Mouse (Mus musculus): ENCODE measurements at regions not wholly inside any gene's neighbourhood (a gene's known extent, or its start where the extent isn't known, plus 50 kb on each side); places are given as distances from the start of the nearest gene placed in this dataset.

DNA sequence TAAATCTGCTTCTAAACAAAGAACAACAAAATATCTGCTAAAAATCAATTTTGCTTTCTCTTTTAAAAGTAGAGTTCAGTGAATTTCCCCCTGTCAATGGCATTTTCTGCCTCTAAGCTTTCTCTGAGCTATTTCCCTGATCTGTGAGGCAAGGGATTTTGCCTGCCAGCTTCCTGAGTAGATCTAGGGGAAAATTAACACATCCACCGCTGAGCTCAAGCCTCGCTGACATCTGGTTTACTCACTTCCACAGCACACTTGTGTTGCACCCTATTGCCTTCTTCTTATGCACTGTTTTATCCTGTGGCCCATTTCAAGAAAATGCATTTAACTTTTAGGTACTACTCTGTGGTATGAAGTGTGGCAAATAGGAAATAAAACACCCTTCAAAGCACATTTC is 556.5 kb upstream of the Gm12666 start:
- no peak for TF ChIP-seq POLR2A (IDR thresholded peaks at IDR 0.05; ENCODE audit: borderline replicate concordance, extremely low read depth, insufficient read depth, insufficient read length, poor library complexity, severe bottlenecking)
- no peak for TF ChIP-seq CTCF (IDR thresholded peaks at IDR 0.05; ENCODE audit: borderline replicate concordance, extremely low read depth, insufficient read depth, insufficient read length)
